Mouse (Mus musculus): ENCODE data around the gene AU041133. TPM values are rescaled to one million over a fixed set of nuclear protein-coding genes. Genes with fewer than 3 reads are reported as not detected.

AU041133 gene
- polyA plus RNA-seq, 1 experiment from 2014 or later, result 6.8 TPM

Other genes starting within 250 kb of the AU041133 start
- 5.0 and 5.3 TPM in 2 replicates for gene Zfp781, start 197.5 kb upstream of the AU041133 start, polyA plus RNA-seq (2016; fragmentation: Nextera tagmentation; extraction: Ambion mirVana)
- gene Zfp873, start 79.9 kb upstream of the AU041133 start, polyA plus RNA-seq (2016; fragmentation: Nextera tagmentation; extraction: Ambion mirVana), result 14.9 and 15.6 TPM in 2 replicates
- 5.5 and 5.9 TPM in 2 replicates for gene BC024063, start 44.7 kb upstream of the AU041133 start, polyA plus RNA-seq (2016; fragmentation: Nextera tagmentation; extraction: Ambion mirVana)
- 15.0 and 15.8 TPM in 2 replicates for gene Zfp938, start 113.3 kb downstream of the AU041133 start, polyA plus RNA-seq (2016; fragmentation: Nextera tagmentation; extraction: Ambion mirVana)
- gene 4932415D10Rik, start 188.6 kb downstream of the AU041133 start, polyA plus RNA-seq (2016; fragmentation: Nextera tagmentation; extraction: Ambion mirVana), result not detected in 2 replicates
- 9.1 and 11.8 TPM in 2 replicates for gene Gm4924, start 226.2 kb downstream of the AU041133 start, polyA plus RNA-seq (2016; fragmentation: Nextera tagmentation; extraction: Ambion mirVana)